Mouse (Mus musculus): ENCODE data around the gene Mrps2. TPM values are rescaled to one million over a fixed set of nuclear protein-coding genes. Genes with fewer than 3 reads are reported as not detected.

Mrps2 gene
- 10 to 100 TPM; 21.9 to 22.0 TPM for total RNA-seq (2023)

DNA sequence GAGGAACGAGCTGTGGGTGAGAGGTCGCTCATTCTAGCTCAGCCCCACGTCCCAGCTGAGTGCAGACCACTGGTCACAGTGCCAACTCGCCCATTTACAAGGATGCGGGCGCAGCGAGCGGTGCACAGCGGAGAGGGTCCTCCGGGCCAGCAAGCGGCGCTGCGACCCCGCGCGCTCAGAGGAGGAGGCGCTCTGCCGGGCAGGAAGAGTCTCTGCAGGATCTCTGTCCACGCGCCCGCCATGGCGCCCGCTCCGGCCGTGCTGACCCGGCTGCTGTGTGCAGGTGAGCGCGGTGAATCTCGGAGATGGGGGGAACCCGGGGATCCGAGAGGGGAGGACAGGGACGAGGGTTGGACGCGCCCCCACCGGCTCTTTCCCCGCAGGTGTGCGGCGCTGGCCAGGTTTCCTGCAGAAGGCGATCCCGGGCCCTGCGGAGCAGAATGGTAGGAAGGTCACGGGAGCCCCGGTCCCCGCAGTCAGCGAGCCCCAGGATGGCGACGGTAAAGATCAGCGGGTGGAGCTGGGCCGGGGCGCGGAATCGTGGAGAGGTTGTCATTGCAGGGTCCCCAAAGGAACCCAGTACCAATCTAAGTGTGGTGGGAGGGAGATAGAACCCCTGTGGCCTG lies at the start of gene Mrps2:
Mrps2 (plus strand) TSS at position 207 of the 626 bp plus-strand sequence.

DNA sequence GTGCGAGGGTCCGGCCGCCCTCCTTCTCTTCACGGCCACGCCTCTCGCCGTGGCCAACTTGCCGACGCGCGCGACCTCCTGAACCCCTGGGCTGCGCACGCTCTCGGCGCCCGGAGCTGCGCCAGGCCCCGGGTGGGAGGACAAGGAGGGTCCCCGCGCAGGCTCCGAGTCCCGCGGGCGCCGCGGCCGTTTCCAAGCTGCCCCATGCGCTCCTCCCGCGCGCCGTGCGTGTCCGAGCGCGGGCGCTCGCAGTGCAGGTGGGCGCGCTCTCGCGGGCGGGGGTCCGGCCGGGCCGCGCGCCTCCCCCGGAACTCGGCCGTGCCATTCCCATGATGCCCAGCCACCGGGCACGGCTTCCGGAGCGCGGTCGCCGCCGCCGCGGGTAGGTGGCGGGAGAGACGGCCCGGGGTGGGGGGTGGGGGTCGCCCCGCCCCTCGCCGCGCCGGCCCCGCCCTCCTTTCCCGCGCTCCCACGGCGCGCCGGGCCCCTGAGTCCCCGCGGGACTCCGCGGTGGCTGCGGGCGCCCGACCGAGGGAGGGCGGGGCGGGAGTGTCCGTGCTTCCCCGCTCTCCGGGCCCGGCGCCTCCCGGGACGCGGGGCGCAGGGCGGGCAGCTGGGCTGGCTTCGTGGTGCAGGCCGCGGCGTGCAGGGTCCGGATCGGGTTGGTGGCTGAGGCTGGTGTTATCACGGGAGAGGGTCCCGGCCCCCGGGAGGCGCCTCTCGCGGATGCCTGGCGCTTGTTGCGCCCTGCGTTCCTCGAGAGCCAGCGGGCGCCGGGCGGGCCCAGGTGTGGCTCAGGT lies 21.2 kb upstream of the Mrps2 start, which contains the start of gene Ppp1r26:
Ppp1r26 (plus strand) TSS at position 286 of the 800 bp plus-strand sequence.

DNA sequence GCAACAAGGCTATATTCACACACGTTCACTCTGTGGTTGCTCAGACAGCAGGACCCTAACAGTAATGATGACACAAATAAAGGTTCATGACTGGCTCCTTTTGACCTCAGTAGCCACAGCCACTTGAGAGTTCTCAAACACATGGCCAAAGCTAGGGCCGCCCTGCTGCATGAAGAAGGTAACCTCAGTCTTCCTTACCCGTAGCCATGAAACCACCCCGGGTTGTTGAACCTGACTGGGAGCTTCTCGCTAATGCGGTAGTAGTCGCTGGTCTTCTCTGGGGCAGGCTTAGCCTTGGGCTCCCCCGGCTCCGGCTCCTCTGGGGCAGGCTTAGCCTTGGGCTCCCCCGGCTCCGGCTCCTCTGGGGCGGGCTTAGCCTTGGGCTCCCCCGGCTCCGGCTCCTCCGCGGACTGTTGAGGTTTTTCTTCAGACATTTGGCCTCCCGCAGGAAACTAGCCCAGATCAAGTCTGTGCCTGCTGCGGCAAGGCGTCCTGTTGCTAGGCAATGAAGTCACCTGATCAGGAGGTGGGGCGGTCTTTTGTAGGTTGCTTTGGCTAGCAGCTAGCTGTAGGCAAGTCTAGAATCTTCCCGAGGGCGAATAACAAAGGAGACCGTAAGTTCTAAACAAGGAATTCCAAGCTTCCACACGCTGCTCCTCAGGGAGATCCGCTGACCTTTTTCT lies 1.9 kb upstream of the Mrps2 start, which contains the start of gene 1700007K13Rik:
1700007K13Rik (minus strand) TSS at position 497 of the 683 bp plus-strand sequence.

DNA sequence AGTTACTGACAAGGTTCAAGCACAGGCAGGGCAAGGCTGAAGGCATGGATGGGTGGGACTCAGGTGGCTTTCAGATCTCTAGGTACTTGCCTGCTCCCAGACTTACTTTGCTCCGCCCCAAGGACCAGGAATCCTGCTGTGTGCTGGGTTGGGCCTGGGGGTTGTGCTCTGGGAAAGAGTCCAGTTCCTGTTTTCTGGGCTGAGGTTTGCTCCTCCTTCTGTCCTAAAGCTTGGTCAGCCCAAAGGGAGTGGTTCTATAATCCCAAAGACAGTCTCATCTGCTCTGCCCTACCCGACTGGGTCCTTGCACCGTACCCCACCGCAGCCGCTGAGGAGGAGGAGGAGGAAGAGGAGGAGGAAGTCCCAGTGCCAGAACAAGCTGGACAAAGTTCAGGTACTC lies 28.8 kb downstream of the Mrps2 start, which contains the start of gene Gbgt1:
Gbgt1 (plus strand) TSS at position 221 of the 400 bp plus-strand sequence.

DNA sequence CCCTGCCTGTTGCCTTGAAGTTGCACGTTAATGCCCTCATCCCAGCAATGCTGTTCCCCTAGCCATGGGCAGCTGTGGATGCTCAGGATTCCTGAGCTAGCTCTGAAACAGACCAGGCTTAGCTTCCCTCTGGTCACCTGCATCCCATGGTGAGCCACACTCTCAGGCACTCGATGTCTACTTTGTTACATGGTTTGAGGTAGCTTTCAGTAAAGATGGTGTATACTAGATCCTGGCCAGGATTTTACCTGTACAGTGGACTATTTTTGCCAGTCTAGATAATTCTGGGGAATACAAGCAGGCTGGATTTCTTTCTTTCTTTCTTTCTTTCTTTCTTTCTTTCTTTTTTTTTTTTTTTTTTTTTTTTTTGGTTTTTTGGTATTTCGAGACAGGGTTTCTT lies 37.9 kb downstream of the Mrps2 start, which contains the start of gene Gm10134:
Gm10134 (plus strand) TSS at position 301 of the 400 bp plus-strand sequence.

DNA sequence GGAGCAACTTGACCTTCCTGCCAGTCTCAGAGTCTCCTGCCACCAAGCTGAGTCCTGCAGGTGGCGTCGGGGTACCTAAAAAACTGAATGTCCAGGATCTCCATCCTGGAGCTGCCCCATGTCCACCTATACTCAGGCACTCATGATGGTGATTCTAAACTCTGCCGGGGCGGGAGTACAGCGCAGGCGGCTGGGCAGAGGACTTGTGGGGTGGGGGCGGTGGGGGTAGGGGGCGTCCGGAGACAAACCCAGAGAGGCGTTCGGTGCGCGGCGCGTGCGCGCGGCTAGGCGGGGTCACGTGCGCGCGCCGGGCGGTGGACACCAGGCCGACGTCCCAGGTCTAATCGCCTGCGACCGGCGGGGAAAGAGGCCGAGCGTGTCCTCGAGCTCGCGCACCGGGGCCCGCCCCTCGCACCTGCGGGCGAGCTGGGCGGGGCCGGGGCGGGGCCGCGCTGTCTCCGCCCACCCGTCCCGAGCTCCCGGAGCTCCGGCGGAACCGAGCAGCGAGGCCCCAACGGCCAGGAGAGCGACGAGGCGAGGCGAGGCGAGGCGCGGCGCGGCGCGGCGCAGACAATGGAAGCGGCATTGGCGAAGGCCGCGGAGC lies 45.0 kb downstream of the Mrps2 start, which contains the start of gene Ralgds:
Ralgds (plus strand) TSS at position 328 of the 604 bp plus-strand sequence.

Other genes starting within 250 kb of the Mrps2 start
- under 1 TPM; 0.24 to 0.76 TPM for gene Ppp1r26, start 21.3 kb upstream of the Mrps2 start, total RNA-seq (2023)
- not detected for gene 1700007K13Rik, start 1.7 kb upstream of the Mrps2 start, total RNA-seq (2023)
- 10 to 100 TPM; 68.7 to 79.5 TPM for gene Gbgt1, start 28.8 kb downstream of the Mrps2 start, total RNA-seq (2023)
- gene Gm10134, start 38.0 kb downstream of the Mrps2 start, total RNA-seq (2023) = 10 to 100 TPM; 22.0 to 30.8 TPM
- 10 to 100 TPM; 30.8 to 31.5 TPM for gene Ralgds, start 45.1 kb downstream of the Mrps2 start, total RNA-seq (2023)
- under 1 TPM; 0.47 to 0.49 TPM for gene Cel, start 95.3 kb downstream of the Mrps2 start, total RNA-seq (2023)
- gene Gtf3c5, start 115.7 kb downstream of the Mrps2 start, total RNA-seq (2023) = 10 to 100 TPM; 23.6 to 28.6 TPM
- 1 to 10 TPM; 2.8 to 3.5 TPM for gene Gfi1b, start 153.9 kb downstream of the Mrps2 start, total RNA-seq (2023)
- gene Tsc1, start 173.2 kb downstream of the Mrps2 start, total RNA-seq (2023) = 10 to 100 TPM; 30.2 to 31.9 TPM
- 10 to 100 TPM in 1 of 2 experiments, 1 to 10 TPM in 1; 9.1 to 13.3 TPM for gene Spaca9, start 231.7 kb downstream of the Mrps2 start, total RNA-seq (2023)
- gene Ak8, start 232.1 kb downstream of the Mrps2 start, total RNA-seq (2023) = 10 to 100 TPM in 1 of 2 experiments, 1 to 10 TPM in 1; 7.8 to 10.3 TPM

All from monocyte, adult 59 days (primary cell).